Mouse (Mus musculus) spleen, postnatal 14 days (tissue): ENCODE measurements around the gene Krtap5-3.
"Not testable (repeated sequence)": the region's sequence is repeated elsewhere in the genome, so short reads cannot be mapped to it uniquely, and the experiment has no call there.

Source experiments
- DNase-seq, 2 experiments: peaks; one replicate each; pipeline ENCODE4 v3.0.0; 2021 to 2022; ENCODE audit warnings: low spot score in 2 of 2

Krtap5-3 gene

DNA sequence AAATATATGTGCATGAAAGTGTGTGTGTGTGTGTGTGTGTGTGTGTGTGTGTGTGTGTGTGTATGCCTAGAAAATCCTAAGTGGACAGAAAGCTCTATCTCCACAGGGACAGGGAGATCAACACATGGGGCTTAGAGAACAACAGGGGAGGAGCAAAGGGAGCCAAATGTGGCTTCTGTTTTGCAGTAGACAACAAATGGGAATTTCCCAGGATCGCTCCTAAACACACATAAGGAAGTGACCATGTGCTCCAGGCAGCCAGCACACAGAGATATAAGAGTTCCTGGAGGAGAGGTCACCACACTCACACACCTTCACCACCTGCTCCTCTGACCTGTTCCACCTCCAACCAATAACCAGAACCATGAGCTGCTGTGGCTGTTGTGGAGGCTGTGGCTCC is at the start of gene Krtap5-3:
Gene Krtap5-3, plus strand, starts transcription at position 301 of the 400 bp plus-strand sequence.
- DNase-seq, result no peak

DNA sequence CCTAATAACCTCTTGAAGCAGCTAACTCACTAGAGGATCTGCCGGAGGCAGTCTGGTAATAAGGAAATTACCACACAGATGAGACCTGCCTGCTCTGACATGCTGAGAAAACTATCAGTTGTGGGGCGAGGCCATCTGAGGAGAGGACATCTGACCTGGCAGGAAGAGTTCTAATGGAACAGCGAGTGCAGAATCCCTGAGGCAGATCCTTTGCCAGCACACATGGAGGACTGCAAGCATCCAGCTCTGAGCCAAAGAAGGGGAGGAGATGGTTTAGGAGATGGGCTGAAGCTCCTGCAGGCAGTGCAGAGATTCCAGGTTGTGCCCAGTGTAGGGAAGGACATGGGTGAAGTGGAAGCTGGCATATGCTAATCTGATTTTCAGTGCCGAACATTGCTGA is 49.0 kb upstream of the Krtap5-3 start:
- DNase-seq, result no peak

DNA sequence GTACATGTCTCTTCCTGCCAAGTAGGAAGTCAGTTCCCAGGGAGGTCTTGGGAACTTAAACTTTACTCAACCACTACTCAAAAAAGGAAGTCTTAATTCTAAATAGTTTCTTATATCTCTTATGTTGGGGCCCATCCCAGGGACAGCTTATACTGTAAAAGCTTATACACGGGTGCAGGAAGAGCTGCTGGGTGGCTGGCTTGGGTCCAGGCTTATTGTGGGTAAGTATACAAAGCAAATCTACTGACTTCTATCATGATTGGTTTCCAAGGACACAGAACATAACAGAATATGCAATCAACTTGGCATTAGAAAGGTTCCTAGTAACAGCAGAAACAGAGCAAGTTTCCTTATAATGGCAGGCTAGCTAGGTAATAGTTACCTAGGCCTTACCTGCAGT is 45.9 kb upstream of the Krtap5-3 start:
- no peak for DNase-seq

DNA sequence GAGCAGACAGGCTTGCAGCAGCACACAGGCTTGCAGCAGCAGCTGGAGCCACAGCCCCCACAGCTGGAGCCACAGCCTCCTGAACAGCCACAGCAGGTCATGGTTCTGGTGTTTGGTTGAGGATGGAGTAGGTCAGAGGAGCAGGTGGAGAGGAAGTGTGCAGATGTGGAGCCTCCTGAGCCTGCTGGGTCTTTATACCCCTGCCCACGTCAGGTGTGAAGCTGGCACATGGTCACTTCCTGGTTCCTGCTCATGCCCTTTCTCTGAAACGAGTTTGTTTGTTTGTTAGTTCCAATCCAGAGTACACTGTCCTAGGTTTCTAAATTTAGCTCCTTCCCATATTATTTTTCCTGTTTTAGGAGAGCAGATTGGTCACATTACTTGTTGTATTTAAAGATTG is 44.2 kb upstream of the Krtap5-3 start, which contains the start of gene Gm29735:
Gene Gm29735, minus strand, starts transcription at position 101 of the 400 bp plus-strand sequence.
- not testable (repeated sequence) for DNase-seq

- DNase-seq, result no peak
Measured at GRCm38 (mm10) chr7:142159366-142159765, 41.8 kb upstream of the Krtap5-3 start.

GRCm38 (mm10) chr7:142165639-142166038 is 35.5 kb upstream of the Krtap5-3 start, which contains the start of gene Gm4553:
Gene Gm4553 (minus strand): TSS chr7:142165739.
- not testable (repeated sequence) for DNase-seq

GRCm38 (mm10) chr7:142169836-142170235 is 31.3 kb upstream of the Krtap5-3 start:
- no peak for DNase-seq

- DNase-seq, result not testable (repeated sequence)
Measured at GRCm38 (mm10) chr7:142175905-142176304, 25.3 kb upstream of the Krtap5-3 start, which contains the start of gene Krtap5-2. Gene Krtap5-2 (minus strand): TSS chr7:142176005.

DNA sequence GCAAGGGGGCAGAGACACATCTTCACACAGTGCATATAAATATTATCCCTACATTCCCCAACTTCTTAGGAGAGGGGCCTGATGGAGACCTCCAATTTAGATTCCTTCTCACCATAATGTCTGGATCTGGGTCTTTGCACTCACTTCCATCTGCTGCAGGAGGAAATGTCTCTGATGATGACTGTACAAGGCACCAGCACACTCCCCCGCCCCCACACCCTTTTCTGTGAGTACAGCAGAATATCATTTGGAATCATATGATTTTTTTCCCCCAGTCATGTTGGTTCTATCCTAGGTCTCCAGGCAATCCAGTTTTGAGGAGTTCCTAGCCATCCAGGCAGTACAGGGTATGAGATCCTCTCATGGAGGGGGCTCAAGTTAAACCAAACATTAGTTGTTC is 22.5 kb upstream of the Krtap5-3 start:
- DNase-seq, result no peak

DNA sequence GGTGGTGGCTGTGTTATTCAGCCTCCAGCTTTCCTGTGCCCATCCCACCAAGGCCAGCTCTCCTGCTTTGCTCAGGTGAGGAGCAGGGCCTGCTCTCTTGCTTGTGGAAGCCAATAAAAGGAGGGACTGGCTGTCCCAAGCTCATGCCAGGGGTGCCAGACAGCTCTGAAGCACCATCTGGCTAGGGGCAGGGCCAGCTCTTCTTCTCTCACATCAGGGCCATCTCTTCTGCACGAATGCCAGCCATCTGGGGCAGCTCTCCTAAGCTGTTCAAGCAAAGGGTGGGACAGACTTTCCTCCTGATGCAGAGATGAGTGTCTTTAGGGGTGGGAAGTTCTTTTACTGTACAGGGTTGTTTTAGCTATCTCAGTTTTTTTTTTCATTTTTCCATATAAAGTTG is 20.1 kb upstream of the Krtap5-3 start:
- DNase-seq, result no peak

- no peak for DNase-seq
Measured at GRCm38 (mm10) chr7:142188156-142188555, 13.0 kb upstream of the Krtap5-3 start.

DNA sequence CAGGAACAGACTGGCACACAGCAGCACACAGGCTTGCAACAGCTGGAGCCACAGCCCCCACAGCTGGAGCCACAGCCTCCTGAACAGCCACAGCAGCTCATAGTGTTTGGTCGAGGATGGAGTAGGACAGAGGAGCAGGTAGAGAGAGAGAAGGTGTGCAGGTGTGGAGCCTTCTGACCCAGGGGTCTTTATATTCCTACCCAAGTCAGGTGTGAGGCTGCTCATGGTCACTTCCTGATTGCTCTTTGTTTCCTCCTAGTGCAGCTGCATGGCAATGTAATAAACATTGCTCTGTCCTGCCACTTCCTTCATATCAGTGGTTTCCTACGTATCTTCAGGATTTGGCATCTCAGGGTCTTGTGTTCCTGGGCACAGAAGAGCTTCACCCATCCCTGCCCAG is 10.9 kb upstream of the Krtap5-3 start, which contains the start of gene Gm10153:
Gene Gm10153, minus strand, starts transcription at position 101 of the 400 bp plus-strand sequence.
- no peak for DNase-seq

DNA sequence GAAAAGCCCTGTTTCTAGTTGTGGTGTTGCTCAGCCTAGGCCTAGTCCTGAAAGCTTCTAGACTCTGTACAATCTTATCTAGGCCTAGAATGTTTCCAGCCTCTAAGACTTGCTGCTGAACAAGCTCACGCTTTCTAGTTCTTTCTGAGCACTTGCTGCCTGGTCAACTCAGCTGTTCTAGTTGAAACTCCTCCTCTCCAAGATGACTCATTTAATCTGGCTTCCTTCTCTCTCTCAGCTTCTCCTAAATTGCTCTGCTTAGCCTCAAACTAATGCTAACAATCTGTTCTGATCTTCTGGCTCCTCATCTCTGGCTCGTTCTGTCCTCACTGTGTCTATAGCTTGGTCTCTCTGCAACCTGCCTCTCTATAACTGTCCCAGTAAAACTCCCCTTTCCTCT is 2.4 kb upstream of the Krtap5-3 start:
- no peak for DNase-seq

DNA sequence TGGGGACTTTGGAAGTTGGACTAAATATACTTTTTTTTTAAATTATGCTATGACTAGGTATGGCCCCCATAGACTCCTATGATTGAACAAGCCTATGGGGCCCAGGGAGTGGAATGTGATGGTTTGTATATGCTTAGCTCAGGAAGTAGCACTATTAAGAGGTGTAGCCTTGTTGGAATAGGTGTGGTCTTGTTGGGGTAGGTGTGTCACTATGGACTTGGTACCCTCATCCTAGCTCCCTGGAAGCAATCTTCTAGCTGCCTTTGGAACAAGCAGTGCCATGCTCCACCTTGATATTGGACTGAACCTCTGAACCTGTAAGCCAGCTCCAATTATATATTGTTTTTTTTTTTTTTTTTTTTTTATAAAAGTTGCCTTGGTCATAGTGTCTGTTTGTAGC is 4.3 kb downstream of the Krtap5-3 start:
- no peak for DNase-seq

GRCm38 (mm10) chr7:142206891-142207290 is 5.7 kb downstream of the Krtap5-3 start:
- not testable (repeated sequence) for DNase-seq

GRCm38 (mm10) chr7:142211559-142211958 is 10.4 kb downstream of the Krtap5-3 start, which contains the start of gene Gm7579:
Gene Gm7579 (plus strand): TSS chr7:142211859.
- no peak for DNase-seq

- not testable (repeated sequence) for DNase-seq
Measured at GRCm38 (mm10) chr7:142212136-142212535, 11.0 kb downstream of the Krtap5-3 start.

GRCm38 (mm10) chr7:142224518-142224917 is 23.4 kb downstream of the Krtap5-3 start:
- no peak for DNase-seq

DNA sequence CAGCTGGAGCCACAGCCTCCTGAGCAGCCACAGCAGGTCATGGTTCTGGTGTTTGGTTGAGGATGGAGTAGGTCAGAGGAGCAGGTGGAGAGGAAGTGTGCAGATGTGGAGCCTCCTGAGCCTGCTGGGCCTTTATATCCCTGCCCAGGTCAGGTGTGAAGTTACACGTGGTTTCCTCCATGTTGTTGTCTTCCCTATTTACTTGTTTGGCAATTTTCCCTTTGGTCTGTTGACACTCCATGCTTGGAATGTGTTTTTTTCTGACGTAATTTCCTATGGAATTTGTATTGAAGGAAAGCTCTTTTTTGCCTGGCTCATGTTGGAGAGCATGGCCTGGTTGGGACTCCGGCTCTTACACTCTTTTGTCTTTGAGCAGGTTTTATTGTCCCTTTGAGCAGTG is 28.7 kb downstream of the Krtap5-3 start, which contains the start of gene Krtap5-5:
Gene Krtap5-5, minus strand, starts transcription at position 101 of the 400 bp plus-strand sequence.
- not testable (repeated sequence) for DNase-seq

DNA sequence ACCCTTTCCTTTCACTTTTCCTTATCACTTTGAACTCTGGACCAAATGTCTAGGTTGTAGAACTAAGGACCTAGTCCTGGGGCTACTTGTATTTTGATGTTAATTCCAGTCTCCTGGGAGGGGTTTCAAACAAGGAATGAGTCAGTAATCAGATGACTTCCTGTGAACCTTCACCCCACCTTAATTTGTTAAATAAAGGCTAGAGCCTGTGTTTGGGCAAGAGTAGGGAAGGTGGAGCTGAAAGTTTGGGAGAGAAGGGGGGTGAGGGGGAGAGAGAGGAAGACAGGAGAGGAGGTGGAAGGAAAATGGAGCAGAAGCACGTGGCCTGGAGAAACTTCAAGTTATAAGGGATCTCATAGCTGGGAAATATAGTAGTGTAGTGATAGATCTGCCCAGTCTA is 30.4 kb downstream of the Krtap5-3 start:
- no peak for DNase-seq

- DNase-seq, result no peak
Measured at GRCm38 (mm10) chr7:142240978-142241377, 39.8 kb downstream of the Krtap5-3 start, which contains the start of gene Gm40460. Gene Gm40460 (minus strand): TSS chr7:142241078.

DNA sequence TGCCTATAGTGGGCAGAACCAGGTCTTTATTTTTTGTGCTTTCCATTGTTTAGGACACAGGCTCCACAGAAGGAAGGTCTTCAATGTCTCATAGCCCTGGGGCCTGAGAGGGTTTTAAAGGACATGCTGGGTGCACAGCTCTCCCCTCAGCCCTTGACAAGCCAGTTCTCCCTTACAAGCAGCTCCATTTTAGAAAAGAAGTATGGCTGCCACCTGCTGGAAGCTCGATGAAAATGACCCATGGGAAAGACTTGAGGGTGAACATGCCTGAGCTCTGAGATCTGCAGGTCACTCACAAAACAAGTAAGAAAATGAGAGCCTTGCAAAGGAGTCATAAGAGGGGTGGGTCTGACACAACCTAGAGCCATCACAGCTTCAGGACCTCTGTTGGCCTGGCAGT is 48.7 kb downstream of the Krtap5-3 start:
- no peak for DNase-seq
